Mouse (Mus musculus) mouse trophoblast stem cell (cell line): ENCODE results near the gene Upf1.

ENCODE experiments used
- in situ Hi-C, 2 experiments: fragments of 300-500 bp; cut with MseI, MboI; formaldehyde crosslinking; loops; 2 replicates in 1 of 2; 3 replicates in 1 of 2; pipeline ENCODE4 v1.15.1; 2025

Upf1 gene

DNA sequence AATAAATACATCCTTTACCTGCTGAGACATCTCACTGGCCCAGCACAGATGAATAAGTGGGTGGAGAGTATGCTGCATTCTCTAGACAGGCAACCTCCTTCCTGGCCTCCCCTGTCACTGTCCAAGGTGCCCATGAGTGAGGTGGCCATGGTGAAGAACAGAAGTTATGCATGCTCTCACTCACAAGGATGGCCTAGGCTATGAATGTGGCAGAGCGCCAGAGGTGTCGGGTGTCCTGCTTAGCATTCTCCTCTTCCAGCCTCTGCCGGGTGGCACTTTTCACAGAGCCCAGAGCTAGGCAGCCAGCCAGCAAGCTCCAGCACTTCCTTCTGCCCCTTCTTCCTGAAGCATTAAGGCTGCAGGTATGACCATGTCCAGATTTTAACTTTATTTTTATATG is 6.3 kb upstream of the Upf1 start:
- in situ Hi-C loops, result no loop called here

DNA sequence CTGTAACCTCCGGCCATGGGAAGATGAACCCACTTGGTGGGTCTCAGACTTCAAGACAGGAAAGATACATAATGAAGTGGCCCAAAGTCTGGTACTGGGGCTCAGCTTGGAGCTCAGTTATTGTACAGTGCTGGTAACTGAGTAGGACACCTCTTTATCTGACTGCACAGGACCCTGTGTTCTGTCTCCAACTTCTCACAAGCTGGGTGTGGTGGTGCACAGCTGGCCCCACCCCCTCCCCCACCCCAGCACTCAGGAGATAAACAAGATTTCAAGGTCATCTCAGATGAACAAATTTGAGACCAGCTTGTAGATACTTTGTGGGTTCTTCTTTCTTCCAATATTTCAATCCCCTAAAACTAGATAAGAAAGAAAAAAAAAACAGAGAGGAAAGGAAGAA is 3.0 kb upstream of the Upf1 start:
- in situ Hi-C loops, result no loop called here

DNA sequence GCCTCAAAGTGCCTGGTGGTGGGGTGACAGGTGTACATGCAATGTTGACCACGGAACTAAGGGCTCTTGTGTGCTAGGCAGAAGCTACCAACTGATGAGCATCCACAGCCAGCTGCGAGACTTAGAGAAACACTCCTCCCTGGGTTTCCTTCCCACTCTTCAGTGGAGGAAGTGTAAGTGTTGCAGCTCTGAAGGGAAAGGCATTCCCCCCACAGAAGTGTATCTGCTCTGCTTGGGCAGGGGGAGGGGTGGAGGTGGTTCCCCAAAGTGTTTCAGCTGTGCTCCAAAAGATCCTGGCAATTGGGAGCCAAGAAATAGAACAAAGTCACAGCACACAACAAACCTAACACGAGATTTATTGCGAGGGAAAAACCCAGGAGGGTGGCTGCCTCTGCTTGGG is 926 bp upstream of the Upf1 start:
- in situ Hi-C loops, result no loop called here

DNA sequence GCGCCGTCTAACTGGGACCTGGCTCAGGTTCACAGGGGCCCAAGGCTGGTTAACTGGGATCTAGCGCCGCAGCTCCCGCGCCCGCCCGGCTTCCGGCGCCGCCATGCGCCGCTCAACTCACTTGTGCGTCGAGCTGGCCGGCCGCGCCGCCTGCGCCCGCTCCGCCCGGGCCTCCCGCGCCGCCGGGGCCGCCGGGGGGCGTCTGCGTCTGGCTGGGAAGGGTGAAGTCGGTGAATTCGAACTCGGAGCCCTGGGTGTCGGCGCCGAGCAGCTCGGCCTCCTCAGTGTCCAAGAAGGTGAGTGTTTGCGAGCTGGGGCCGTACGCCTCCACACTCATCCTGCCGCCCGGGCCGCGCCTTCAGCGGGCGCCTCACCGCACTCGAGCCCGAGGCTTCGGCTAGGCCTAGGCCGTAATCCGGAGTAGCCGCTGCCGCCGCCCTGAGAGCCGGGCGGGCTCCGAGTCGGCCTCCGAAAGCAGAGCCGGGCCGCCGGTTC is 374 bp downstream of the Upf1 start:
- in situ Hi-C loops, result no loop called here

DNA sequence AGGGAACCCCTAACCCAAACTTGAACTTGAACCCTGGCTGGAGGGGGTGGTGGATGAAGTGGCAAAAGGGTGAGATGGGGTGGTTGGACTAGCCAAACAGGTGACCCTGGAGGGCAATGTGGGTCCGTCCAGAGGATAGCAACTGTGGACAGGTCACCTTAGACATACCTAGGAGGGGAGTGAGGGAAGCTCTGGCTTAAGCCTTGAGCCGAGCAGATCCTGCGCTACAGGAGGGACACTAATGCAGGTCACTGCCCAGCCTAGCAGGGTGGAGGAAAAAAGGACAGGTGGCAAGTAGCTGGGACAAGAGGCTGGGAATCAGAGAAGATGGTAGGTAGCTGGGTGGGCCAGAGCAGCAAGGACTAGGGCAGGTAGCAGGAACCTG is 1.1 kb downstream of the Upf1 start:
- in situ Hi-C loops, result no loop called here

DNA sequence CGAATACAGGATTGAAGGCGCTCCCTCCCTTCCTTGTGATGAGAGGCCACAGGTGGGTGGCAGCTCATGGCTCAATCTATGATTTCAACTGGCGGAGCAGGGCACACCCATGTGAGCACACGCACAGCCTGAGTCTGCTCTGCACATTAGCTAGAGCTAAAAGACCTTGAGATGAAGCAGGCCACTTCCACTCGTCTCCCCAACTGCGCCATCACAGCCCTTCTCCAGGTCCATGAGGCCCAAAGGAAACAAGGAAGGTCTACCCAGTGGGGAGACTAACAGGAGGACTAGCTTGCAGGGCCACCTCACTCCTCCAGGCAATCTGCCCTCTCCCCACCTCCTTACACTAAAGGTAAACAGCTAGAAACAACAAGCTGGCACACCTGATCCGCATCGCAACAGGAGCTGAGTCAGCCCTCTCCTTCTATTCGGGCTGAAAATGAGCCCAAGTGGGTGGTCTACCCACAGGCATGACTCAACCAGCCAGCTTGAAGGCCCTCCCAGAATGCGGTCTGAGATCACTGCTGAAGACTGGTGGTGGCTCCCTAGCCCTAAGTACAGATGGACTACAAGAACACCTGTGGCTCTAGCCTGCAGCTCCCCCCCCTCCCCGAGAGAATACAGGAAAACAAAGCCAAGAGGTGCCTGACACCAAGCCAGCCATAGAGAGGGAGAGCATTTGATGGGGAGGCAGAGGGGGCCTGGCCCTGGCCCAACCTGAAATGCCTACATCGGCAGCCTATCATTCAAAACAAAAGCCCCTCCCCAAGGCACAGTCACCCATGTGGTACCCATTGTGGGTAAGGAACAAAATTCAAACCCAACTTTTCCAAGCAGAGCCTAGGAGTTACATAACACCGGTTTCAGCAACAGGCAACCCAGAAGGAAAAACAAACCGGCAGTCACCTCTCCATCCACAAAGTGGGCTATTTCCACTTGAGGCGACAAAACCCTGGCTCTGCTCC is 1.8 kb downstream of the Upf1 start:
- in situ Hi-C loops, result no loop called here

DNA sequence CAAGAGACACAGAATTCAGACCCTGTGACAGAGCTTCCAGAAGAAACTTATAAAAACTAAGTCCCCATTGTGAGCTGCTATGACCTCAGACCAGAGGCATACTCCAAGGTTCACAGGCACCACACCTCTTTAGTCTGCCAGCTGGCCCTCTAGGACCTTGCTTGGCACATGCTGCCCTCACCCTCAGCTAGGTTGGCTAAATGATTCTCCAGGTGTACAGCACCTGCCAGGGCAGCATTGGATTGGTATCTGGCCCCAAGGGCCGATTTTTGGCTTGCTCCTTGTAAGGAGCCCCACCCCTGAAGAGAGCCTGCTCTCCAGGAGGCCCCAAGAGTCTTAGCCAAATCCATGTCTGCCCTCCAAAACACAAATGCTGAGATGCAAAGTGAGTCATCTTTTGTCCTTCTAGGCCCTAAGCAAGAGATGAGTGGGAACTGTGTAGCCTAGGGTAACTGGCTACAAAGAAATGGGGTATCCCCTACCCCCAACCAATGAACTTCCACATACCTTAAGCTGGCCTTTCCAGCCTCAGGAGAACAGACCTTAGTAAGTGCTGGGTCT is 5.1 kb downstream of the Upf1 start:
- in situ Hi-C loops, result no loop called here

DNA sequence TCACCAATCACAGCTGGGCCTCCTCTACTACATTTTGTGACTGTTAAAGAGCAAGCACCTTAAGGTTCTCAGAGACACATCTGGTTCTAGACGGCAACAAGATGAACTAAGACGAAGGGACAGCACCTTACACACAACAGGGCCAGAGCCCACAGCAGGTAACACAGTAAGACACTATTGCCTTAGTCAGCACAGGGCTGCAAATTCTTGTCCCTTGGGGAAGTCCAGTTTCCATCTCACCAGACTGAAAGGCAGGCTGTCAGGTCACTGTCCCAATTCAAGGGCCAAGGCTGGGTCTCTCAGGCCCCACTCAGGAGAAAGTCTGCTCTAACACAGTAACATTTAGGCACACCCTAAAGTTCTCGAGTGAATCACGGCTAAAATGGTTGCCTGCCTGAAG is 5.6 kb downstream of the Upf1 start:
- in situ Hi-C loops, result no loop called here

DNA sequence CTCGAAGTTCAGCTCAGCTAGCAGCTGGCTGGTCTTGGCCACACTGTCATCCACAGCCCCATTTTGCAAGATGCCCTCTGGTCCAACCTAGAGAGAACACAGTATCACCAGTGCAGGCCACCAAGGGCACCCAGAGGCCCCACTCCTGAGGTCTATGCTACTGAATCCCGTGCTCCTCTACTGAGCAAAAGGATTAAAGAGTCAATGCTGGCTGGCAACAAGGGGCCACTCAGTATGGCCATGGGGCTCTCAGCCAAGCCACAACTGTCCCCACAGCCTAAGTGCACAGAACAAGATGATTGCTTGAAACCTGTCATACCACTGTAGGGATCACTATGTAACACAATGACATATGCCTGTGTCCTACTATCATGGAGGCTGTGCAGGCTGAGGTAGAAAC is 8.8 kb downstream of the Upf1 start:
- in situ Hi-C loops, result no loop called here

DNA sequence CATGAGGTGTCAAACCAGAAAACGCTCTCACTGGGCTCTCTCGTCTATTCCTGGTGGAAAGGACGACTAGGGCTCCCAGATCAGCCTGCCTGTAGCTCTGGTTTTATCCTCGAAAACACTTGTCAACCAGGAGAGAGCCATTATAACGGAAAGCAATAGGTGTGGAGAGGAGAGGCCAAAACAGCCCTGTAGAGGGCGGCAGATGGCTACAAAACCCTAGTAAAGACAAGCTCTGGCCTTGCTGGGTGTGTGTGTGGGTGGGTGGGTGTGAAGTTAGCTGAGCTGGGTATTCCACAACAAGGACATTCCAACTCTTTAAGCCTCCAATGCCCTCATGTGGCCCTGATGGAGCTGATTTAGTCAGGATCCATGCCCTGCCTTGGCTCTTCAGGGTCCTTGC is 9.4 kb downstream of the Upf1 start:
- in situ Hi-C loops, result no loop called here

DNA sequence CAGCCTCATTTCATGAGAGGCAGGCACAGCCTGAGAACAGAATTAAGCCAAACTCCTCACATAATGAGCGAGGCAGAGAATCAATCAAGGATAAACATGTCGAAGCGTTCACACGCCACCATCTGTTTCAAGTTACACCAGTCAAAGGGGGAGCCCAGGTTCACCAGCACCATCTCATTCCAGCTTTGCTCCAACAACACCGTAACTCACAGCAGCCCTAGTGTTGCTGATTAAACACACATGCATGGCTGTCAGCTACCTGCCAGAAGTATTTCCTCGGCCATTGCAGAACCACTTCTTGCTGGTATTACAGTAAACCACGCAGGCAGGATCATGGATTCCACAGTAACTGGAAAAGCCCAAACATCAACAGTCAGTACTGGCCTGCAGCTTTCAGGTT is 10.0 kb downstream of the Upf1 start:
- in situ Hi-C loops, result no loop called here

DNA sequence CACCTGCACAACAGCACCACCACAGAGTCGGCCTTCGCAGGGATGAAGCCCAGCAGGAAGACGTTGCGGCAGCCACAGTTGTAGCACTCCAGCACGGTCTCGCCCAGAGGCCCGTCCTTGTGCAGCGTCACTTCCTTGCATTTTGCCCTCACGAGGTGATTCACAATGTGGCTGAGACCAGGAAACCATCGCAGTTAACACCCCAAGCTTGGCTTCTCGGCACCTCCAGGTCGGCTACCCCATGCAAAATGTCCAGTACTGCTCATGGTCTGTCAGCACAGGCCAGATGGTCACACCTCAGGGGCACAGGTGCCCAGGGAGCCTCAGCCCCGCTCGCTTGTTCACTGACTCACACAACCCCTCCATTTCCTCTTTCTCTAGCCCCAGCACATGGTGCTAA is 11.1 kb downstream of the Upf1 start:
- in situ Hi-C loops, result no loop called here

DNA sequence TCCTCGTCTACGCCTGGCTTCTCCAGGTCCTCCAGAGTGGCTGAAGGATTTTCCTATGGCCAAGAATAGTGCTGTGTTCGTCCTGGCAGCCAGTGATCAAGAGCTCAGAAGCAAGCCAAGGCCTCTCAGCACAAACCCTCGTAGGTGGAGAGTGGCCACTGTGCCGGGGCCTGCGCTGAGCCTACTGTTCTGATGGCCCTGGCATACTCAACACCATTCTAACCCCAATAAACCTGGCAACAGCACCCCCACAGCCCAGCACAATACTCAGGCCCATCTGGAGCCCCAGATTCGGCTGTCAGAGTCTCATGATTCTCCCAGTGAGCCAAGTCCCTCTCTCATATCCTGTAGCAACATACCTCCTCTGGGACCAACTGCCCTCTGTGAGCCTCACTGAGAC is 12.4 kb downstream of the Upf1 start:
- in situ Hi-C loops, result no loop called here

DNA sequence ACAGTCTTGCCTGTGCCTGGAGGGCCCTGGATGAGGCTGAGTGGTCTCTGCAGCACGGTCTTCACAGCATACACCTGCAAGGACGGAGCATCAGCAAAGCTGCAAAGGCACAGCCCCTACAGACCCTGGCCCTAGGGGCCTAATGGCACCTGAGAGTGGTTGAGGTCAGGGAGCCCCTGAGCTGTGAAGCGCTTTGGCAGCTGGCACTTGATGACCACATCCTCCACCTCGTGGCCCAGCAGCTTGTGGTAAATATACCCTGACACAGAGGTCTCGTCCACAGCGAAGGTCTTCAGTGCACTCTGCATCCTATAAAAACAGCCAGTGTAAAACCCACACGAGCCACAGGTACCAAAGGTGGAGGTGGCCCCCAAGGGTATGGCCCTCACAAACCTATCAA is 14.1 kb downstream of the Upf1 start:
- in situ Hi-C loops, result no loop called here

DNA sequence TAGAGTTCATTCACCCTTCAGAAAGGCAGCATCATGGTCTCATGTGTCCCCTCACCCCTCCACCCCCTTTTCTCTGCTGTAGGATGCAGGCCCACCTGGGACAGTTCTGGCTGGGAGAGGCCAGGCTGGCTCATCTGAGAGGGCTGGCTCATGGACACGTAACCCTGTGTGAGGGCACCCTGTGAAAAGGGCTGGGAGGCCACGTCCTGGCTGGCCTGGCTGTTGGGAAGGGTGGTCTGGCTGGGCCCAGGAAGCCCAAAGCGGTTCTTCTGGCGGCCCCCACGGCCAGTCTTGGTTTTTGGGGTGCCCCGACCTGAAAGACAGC is 20.2 kb downstream of the Upf1 start:
- in situ Hi-C loops, result no loop called here

DNA sequence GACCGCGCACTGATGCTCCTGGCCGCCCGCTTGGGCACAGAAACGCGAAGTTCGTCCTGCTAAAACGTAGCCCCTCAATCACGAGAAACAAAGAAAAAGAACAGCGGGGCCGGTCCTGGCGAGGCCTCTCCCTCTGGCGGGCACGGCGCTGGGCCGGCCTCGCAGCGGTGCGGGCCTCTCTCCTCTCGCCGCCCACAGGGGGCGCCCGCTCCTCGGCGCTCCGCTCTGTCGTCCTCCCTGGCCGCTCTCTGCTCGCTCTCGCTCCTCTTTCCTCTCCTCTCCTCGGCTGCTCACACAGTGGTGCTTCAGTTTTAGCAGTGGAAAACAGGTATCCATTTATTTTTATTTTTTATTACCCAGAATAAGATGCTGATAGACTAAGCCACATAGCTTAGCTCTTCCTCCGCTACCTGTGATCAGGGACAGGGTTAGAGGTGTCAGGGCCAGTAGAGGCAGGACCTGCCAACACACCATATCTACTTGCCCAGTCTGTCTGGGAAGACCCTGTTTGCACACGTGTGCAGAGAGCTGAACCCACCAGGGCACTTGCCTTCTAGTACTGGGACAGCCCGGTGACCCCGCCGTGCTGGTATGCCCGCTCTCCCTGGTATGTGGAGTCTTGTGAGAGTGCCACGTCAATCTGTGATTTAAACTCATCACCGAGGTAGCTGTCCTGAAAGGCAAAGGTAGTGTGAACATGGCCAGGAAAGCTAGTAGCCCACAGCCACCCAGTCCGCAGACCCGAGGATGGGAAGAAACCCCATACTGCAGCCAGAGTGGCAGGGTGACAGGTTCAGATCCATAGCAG is 20.8 kb downstream of the Upf1 start:
- in situ Hi-C loops, result no loop called here

DNA sequence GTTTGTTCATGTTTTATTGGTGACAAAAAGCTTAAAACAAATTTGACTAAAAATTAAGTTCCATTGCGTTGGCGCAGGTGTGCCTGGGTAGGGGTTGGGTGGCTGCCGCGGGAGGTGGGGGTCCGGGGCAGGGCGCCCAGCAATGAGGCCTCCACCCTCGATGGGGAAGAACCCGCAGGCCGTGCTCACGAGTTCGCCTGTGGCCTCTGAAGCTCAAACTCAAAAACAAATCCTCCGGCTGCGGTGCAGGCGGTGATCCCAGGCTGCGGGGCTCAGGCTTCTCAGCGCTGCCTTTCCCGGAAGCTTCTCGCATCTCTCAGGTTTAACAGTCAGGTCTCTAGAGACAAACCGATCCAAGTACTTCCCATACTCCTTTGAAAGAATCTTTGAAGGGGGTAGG is 21.6 kb downstream of the Upf1 start:
- in situ Hi-C loops, result no loop called here

DNA sequence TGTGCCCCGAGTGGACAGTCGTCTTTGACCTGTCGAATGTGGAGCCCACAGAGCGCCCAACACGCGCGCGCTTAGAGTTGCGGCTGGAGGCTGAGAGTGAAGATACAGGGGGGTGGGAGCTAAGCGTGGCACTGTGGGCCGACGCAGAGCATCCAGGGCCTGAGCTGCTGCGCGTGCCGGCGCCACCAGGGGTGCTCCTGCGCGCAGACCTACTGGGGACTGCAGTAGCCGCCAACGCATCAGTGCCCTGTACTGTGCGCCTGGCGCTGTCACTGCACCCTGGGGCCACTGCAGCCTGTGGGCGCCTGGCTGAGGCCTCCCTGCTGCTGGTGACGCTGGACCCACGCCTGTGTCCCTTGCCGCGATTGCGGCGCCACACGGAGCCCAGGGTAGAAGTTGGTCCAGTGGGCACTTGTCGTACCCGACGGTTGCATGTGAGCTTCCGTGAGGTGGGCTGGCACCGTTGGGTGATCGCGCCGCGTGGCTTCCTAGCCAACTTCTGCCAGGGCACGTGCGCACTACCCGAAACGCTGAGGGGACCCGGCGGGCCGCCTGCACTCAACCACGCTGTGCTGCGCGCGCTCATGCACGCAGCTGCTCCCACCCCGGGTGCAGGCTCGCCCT is 22.2 kb downstream of the Upf1 start:
- in situ Hi-C loops, result no loop called here

DNA sequence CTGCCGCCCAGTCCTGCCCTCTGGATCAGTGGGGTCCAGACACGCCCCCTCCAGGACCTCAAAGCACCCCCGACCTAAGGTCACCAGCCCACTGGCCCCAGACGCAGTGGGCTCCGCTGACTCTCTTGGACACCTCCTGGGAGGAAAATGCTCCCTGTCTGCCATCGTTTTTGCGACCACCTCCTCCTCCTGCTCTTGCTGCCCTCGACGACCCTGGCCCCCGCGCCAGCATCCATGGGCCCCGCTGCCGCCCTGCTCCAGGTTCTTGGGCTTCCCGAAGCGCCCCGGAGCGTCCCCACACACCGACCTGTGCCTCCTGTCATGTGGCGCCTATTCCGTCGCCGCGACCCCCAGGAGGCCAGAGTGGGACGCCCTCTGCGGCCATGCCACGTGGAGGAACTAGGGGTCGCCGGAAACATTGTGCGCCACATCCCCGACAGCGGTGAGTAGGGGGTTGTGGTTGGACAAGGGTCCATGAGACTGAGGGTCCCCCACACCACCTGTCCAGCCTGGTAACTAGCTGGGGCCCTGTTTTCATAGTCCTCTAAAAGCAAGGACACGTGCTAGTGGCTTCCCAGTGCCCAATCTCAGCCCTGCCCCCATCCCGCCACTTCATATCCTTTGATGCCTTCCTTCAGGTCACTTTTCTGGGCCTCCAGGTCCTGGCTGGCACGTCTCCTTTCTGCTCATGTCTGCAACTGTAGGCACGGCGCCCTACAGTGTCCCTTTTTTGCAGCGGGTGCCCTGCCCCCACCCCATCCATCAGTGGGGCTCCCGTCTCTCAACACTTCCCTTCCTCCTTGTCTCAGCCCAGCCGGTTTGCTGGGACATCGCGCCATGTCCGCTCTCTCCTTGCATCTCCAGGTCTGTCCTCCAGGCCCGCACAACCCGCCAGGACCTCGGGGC is 23.0 kb downstream of the Upf1 start:
- in situ Hi-C loops, result no loop called here

DNA sequence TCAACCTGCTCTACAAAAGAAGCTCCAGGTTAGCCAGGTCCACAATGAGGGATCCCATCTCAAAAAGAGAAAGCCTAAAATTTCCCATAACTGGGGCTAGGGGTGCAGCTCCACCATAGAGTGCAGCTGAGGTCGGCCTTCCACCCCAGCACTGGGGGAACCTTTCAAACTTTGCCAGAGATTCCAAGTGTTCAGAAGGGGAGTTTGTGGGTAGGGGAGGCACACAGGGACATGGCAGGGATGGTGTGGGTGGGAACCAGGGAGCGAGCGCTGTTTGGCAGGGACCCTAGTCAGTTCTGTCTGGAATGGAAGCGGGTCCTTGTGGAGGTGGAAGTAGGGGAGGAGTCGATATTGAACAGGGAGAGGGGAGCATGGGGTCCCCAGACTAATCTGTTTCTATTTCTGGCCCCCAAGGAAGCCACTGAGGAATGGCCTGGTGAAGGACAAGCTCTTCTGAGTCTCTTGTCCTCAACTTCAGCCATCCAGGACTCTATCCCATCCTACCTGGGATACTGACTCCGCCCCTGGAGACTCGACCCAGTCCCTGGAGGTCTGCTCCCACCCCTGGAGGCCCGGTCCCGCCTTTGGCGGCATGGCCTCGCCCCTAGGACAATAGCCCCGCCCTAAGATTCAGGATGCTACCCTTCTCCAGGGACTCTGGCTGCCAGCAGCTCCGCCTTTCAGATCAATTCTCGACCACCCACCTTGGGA is 23.8 kb downstream of the Upf1 start, which contains the start of gene Gdf1:
Gdf1 (plus strand) TSS at position 694 of the 711 bp plus-strand sequence.
- in situ Hi-C loops, result no loop called here
